Mouse (Mus musculus) spleen, embryonic (tissue): Measurements from ENCODE around the gene Mmp19.

Experiments
- CTCF ChIA-PET: fragments of 350-600 bp; sonication (Branson Sonifier 250); formaldehyde crosslinking; loops from one replicate; lab custom pipeline; 2022; lab: Charles Lee

Gene Mmp19

DNA sequence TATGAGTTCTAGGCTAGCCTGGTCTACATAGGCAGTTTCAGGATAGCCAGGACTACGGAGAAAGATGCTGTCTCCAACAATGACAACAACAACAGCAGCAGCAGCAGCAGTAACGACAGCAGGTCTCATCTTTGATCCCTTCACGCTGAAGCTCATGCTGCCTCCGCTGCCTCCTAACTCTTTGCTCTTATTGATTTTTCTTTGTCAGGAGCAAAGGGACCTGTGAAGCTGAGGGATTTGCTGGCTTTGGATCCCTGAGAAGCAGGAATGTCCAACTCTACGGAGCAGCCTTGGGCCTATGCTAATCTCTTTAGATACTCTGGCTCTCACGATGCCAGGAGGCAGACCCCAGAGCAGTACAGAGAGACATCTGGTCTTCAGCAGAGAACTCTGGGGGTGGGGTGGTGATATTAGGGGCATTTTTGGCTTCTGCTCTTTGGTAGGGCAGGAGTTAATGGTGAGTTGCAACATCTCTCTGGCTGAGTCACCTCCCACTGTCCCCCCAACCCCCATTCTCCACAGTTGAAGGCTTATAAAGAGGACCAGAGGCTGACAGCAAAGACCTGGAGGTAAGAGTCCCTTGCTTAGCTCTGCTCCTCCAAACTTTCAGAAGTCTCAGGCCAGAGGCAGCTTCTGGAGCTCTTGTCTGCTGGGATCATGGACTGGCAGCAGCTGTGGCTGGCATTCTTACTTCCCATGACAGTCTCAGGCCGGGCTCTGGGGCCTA, at the start of gene Mmp19:
Gene Mmp19 (plus strand): TSS at position 513 of the 727 bp plus-strand sequence.
- CTCF ChIA-PET: no interaction called here

- CTCF ChIA-PET: no interaction called here
These were observed 48.1 kb upstream of the Mmp19 start for GRCm38 (mm10) chr10:128742616-128743015.

GRCm38 (mm10) chr10:128743235-128743634, 47.5 kb upstream of the Mmp19 start:
- CTCF ChIA-PET: no interaction called here

DNA sequence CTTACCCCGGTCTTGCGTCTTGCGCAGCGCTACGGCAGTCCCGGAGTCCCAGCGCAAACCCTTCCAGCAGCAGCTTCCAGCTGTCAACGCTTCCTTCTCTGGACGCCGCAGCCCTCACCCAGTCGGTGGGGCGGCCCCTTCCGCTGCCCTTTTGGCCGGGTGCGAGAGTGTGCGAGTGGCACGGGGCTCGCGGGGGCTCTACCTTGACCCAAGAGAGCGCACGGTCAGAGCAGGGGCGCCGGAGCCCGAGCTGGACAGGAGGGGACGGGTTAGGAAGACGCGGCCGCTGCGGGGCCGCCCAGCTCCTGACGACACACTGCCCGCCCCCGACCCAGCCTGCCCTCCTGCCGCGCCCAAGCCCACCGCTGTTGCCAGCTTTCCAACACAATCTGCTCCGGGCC, 46.9 kb upstream of the Mmp19 start:
- CTCF ChIA-PET: no interaction called here

DNA sequence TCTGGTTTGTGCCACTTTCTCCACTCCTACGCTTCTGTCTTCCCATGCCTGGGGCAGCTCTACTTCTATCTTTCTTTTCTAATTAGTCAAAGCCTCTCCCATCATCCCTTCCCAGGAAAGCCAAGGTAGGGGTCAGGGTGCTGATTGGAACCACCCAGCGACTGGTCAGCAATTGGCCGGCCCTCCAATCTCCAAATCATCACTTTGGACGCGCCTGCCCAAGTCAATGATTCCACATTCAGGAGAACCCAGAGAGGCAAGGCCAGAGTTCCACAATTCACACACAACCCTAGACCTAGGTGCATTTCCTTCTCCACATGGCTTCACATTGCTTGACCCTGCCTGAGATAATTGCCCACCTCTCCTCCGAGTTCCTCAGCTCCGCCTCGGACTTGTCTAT, 46.5 kb upstream of the Mmp19 start:
- CTCF ChIA-PET: no interaction called here

DNA sequence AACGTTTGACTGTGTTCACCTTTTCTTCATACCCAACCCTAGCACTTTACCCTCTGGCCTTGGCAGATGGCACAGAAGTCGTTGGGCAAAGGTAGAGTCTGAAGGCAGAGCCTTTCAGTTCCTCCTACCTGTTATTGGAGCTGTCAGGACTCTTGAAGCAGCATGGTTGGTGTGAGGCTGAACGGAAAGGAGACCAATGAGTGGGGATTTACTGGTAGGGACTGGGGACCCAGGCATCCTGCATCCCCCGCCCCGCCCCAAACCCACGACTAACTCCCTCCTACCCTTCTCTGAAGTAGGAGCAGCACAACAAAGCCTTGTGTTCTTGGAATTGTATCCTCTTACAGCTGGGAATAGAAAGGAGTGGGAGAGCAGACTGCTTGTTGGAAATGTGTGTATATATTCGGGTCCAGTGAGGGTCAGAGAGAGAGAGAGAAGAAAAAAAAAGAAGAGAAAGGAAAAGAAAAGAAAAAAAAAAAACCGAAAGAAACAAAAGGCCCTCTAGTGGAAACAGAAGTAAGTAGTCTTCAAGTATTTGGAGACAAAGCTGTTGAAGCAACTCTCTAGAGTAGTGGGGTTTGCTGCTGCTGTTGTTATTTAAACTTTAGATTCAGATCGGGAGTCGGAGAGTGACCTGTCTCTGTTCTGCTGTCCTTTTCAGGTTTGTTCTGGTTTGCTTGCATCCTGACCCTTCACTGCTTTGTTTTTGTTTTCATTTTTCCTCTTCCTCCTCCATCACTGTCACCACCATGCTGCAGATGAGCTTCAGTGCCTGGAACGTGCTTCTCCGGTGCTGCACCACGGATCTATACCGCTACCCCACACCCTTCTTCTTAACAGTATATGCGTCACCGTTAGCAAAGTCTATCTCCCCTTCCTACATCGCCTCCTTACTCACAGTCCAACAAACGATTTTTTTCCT, 45.8 kb upstream of the Mmp19 start, which contains the start of gene Dgka:
Gene Dgka (minus strand): TSS at position 176 of the 922 bp plus-strand sequence.
- CTCF ChIA-PET: interaction anchor here (0.6 to 1.4 kb wide), 4 partner anchors 13 to 78 kb away, joined by 3 to 5 read pairs (median 4); no protein-coding TSS in a partner anchor

- CTCF ChIA-PET: interaction anchor here (0.8 to 1.4 kb wide), 2 partner anchors 13 kb away, joined by 5 to 9 read pairs; no protein-coding TSS in a partner anchor
These were observed 44.6 kb upstream of the Mmp19 start for GRCm38 (mm10) chr10:128745946-128746613.

DNA sequence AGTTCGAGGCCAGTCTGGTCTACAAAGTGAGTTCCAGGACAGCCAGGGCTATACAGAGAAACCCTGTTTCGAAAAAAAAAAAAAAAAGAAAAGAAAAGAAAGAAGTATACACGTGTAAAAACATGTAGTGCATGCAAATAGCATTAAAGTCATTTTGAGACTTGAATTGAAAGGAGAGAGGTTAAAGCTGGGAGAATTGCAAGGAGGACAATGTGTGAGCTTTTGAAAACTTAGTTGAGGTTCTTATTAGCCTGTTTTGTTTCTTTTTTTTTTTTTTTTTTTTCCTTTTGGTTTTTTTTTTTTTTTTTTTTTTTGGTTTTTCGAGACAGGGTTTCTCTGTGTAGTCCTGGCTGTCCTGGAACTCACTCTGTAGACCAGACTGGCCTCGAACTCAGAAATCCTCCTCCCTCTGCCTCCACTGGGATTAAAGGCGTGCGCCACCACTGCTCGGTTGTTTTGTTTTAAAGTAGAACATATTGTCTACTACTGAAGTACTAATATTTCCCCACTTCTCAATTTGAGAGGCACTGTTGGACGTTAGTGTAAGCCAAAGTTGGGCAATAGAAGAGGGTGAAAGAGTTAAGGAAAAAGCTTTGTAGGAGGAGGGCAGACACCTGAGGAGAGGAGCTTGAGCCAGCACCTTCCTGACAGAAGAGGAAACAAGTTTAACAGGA, 43.6 kb upstream of the Mmp19 start:
- CTCF ChIA-PET: interaction anchor here (0.6 to 0.8 kb wide), 4 partner anchors 12 to 131 kb away, joined by 4 to 14 read pairs (median 6); no protein-coding TSS in a partner anchor

DNA sequence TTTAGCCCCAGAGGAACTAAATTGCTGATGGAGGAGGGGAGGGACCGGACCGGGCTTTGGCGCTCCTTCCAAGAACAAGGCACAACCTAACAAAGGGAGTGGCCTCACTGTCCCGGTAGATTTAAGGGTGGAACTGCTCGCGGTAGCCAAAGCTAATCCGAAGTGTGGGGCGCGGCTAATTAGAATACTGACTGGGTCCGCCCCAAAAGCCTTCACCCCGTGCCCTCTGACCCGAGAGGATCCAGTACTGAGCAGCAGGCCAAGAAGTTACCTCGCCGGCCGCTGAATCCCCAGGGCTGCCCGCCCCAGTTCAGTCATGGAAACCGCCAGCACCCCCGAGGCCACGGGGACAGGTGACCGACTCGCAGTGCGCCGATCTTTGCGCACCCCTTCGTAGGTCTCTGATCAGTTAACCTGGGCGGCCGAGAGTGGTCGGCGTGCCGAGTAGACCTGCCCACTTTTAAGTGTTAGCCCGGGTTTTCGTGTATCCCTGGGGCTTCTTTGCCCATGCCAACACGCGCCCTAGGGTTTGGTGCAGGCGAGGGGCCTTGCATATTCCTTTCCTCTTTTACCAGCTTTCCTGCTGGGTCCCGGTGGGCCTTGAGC, 43.0 kb upstream of the Mmp19 start, which contains the start of gene Pym1:
Gene Pym1 (plus strand): TSS at position 244 of the 606 bp plus-strand sequence.
- CTCF ChIA-PET: no interaction called here

- CTCF ChIA-PET: interaction anchor here (0.6 kb wide), 1 partner anchor 654 kb away, joined by 5 read pairs; no protein-coding TSS in a partner anchor
These were observed 42.4 kb upstream of the Mmp19 start for GRCm38 (mm10) chr10:128748252-128748864.

- CTCF ChIA-PET: interaction anchor here (0.7 kb wide), 2 partner anchors 122 to 1673 kb away, joined by 7 to 8 read pairs; no protein-coding TSS in a partner anchor
These were observed 17.8 kb upstream of the Mmp19 start for GRCm38 (mm10) chr10:128772895-128773294.

GRCm38 (mm10) chr10:128773685-128774084, 17.0 kb upstream of the Mmp19 start:
- CTCF ChIA-PET: interaction anchor here (0.6 to 0.7 kb wide), 3 partner anchors 121 to 1674 kb away, joined by 3 to 8 read pairs (median 7); no protein-coding TSS in a partner anchor

- CTCF ChIA-PET: no interaction called here
These were observed 12.3 kb upstream of the Mmp19 start for GRCm38 (mm10) chr10:128778441-128778840.

DNA sequence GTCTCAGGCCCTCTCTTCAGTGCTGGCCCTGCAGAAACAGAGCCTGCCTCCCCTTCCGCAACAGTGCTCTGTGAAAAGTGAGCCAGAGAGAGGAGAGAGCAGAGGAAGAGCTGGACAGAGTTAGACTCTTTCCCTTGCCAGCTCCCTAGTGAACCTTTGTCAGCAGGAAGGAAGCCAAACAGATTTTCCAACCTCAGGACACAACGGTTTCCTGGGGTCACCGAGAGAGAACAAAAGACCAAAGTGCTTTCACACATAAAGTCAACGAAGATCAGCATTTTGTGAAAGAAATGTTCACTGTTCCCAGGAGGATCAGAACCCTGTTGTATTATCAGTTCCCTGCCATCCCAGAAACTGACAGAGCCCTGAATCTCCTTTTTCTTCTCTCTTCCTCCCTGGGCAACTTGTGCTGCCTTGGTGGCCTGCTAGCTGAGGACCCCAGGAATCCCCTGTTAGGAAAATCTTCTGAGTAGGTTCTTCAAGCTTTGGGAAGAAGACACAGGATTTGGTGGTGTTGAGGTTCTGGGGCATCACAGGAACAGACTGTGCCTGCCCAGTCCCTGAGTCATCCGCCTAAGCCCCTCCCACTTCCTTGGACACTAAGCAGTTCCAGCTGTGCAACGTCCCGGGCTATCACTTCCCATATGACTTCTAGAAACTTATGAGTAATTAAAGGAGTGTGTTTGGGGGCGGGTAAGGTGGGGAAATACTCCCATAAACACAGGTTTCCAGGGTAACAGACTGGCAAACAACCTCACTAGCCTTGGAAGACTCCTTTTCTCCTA, 11.5 kb upstream of the Mmp19 start:
- CTCF ChIA-PET: no interaction called here

- CTCF ChIA-PET: no interaction called here
These were observed 10.5 kb upstream of the Mmp19 start for GRCm38 (mm10) chr10:128780200-128780599.

DNA sequence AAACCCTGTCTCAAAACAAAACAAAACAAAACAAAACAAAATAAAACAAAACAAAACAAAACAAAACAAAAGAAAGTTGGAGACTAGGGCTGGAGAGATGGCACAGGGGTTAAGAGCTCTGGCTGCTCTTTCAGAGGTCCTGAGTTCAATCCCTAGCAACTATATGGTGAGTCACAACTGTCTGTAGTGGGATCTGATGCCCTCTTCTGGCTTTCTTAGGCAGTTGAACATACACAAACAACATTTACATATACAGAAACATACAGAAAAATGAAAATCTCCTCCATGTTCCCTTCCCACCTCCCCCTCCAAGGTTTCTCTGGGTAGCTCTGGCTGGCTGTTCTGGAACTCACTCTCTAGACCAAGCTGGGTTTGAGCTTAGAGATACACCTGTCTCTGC, 1.3 kb downstream of the Mmp19 start:
- CTCF ChIA-PET: interaction anchor here (0.6 kb wide), 2 partner anchors 44 to 91 kb away, joined by 3 to 9 read pairs; no protein-coding TSS in a partner anchor

DNA sequence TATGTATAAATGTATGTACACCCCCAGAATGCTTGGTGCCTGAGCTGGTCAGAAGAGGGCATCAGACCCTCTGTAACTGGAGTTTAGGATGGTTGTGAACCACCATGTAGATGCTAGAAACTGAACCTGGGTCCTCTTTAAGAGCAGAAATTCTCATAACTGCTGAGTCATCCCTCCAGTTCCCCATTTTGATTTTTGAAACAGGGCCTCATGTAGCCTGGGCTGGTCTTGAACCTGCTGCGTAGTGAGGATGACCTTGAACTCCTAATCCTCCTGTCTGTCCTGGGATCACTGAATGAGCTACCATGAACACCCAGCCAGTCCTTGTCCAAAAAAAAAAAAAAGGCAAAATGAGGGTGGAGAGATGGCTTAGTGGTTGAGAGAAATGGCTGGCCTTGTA, 2.5 kb downstream of the Mmp19 start:
- CTCF ChIA-PET: no interaction called here

- CTCF ChIA-PET: no interaction called here
These were observed 3.7 kb downstream of the Mmp19 start for GRCm38 (mm10) chr10:128794391-128794790.

DNA sequence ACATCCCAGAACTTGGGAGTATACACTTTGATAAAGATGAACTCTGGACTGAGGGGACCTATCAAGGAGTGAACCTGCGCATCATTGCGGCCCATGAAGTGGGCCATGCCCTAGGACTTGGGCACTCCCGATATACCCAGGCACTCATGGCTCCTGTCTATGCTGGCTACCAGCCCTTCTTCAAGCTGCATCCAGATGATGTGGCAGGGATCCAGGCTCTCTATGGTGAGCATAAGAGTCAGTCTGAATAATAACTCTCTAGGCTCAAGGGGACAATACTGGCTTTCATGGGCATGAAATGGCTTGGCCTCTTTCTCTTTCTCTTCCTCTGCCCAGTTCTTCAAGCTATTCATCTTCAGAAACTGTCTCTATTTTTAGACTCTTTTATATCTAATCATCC, 4.9 kb downstream of the Mmp19 start:
- CTCF ChIA-PET: no interaction called here
